Mouse (Mus musculus) heart, embryonic 12.5 days (tissue): ENCODE data around the gene Rab30. TPM values are rescaled to one million over a fixed set of nuclear protein-coding genes. Genes with fewer than 3 reads are reported as not detected.
"Not testable (repeated sequence)": the region's sequence is repeated elsewhere in the genome, so short reads cannot be mapped to it uniquely, and the experiment has no call there.

Source experiments
- ATAC-seq: fragments of 200-750 bp; cut with Nextera tagmentation; 2 replicates; pipeline ENCODE4 v1.8.0; 2017; ENCODE audit warnings: moderate TSS enrichment, moderate library complexity; ENCODE audit not compliant: insufficient number of reproducible peaks, low FRiP score
- H3K27ac ChIP-seq: fragments of 300-500 bp; sonication (generic); 2 replicates; pipeline ENCODE4 v1.5.1; 2016; ENCODE audit warnings: mild to moderate bottlenecking, moderate library complexity; ENCODE audit not compliant: poor library complexity, severe bottlenecking
- H3K27me3 ChIP-seq: fragments of 300-500 bp; sonication (generic); replicated peaks from 2 replicates; pipeline ENCODE4 v1.6.1; 2016; ENCODE audit warnings: mild to moderate bottlenecking, moderate library complexity
- H3K36me3 ChIP-seq: fragments of 300-500 bp; sonication (generic); 2 replicates; pipeline ENCODE4 v1.6.1; 2016; ENCODE audit warnings: mild to moderate bottlenecking, moderate library complexity
- H3K4me1 ChIP-seq: fragments of 300-500 bp; sonication (generic); replicated peaks from 2 replicates; pipeline ENCODE4 v1.6.1; 2016; ENCODE audit warnings: mild to moderate bottlenecking
- H3K4me2 ChIP-seq: fragments of 300-500 bp; sonication (generic); 2 replicates; pipeline ENCODE4 v1.6.1; 2016; ENCODE audit warnings: mild to moderate bottlenecking, moderate library complexity
- H3K4me3 ChIP-seq: fragments of 300-500 bp; sonication (generic); 2 replicates; pipeline ENCODE4 v1.5.1; 2016; ENCODE audit warnings: mild to moderate bottlenecking
- H3K9ac ChIP-seq: fragments of 300-500 bp; sonication (generic); 2 replicates; pipeline ENCODE4 v1.6.1; 2016; ENCODE audit warnings: mild to moderate bottlenecking, moderate library complexity
- H3K9me3 ChIP-seq: fragments of 300-500 bp; sonication (generic); replicated peaks from 2 replicates; pipeline ENCODE4 v1.6.1; 2016; ENCODE audit warnings: mild to moderate bottlenecking, moderate library complexity
- WGBS: fragments of 180-500 bp; shearing (Covaris S2); methylation state at CpG from one replicate; pipeline ENCODE4 v1.1.7; 2016; 5-methylcytosine and 5-hydroxymethylcytosine counted together
- polyA plus RNA-seq: library from polyadenylated mRNA; unstranded; fragments of >200 nt; fragmentation: Nextera tagmentation; extraction: Ambion mirVana; gene quantifications from 2 replicates; pipeline ENCODE4 v1.2.1, GENCODE M21; 2016

Gene Rab30
- polyA plus RNA-seq, 1 experiment from 2014 or later: 9.4 TPM

GRCm38 (mm10) chr7:92724261-92724660 is 17.1 kb upstream of the Rab30 start:
- Histone ChIP-seq H3K4me2 (no peak overlapping the region), H3K4me1 (no peaks in the 10 kb centered on the region), H3K27me3 (no peaks in the 10 kb centered on the region), H3K9ac (no peak overlapping the region), H3K4me3 (no peak overlapping the region), H3K36me3 (no peaks in the 10 kb centered on the region), H3K9me3 (no peaks in the 10 kb centered on the region), H3K27ac (no peak overlapping the region)
- WGBS: 59% methylated on average over 4 of the region's 4 CpGs
- ATAC-seq: no peak

DNA sequence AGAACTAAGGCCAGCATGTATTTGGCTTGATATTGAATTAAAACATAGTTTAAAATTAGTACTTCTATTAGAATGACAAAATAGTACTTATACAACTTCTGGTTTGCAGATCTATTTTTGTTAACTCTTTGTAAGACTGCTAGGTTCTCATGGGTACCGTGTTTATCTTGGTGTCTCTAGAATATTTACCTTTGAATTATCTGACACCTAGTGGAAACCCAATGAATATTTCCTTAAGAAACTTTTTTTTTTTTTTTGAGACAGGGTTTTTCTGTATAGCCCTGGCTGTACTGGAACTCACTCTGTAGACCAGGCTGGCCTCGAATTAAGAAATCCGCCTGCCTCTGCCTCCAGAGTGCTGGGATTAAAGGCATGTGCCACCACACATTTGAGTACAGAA is 11.8 kb upstream of the Rab30 start:
- not testable (repeated sequence) for H3K4me3 ChIP-seq, H3K4me2 ChIP-seq, H3K4me1 ChIP-seq, H3K27me3 ChIP-seq, ATAC-seq, H3K9ac ChIP-seq, H3K9me3 ChIP-seq, H3K36me3 ChIP-seq, H3K27ac ChIP-seq
- 77% methylated on average over 3 of the region's 3 CpGs for WGBS

- Histone ChIP-seq H3K27ac (no peak overlapping the region), H3K4me3 (no peak overlapping the region), H3K4me2 (no peak overlapping the region), H3K27me3 (no peaks in the 10 kb centered on the region), H3K36me3 (peaks cover 5% of the 10 kb centered on the region; the same call in 1 of the 2 replicates), H3K4me1 (no peaks in the 10 kb centered on the region), H3K9me3 (no peaks in the 10 kb centered on the region), H3K9ac (no peak overlapping the region)
- ATAC-seq: no peak
- 77% methylated on average over 4 of the region's 4 CpGs for whole genome bisulfite sequencing
Observed at GRCm38 (mm10) chr7:92730465-92730864, 10.9 kb upstream of the Rab30 start.

GRCm38 (mm10) chr7:92730959-92731358 is 10.4 kb upstream of the Rab30 start:
- no peak for ATAC-seq
- H3K4me3 ChIP-seq: no peak overlapping the region
- no peaks in the 10 kb centered on the region for H3K27me3 ChIP-seq
- no peak overlapping the region for H3K27ac ChIP-seq
- H3K9ac ChIP-seq: no peak overlapping the region
- H3K4me1 ChIP-seq: no peaks in the 10 kb centered on the region
- H3K4me2 ChIP-seq: no peak overlapping the region
- H3K9me3 ChIP-seq: no peaks in the 10 kb centered on the region
- 67% methylated on average over 3 of the region's 3 CpGs for WGBS
- peaks cover 5% of the 10 kb centered on the region; the same call in 1 of the 2 replicates for H3K36me3 ChIP-seq

DNA sequence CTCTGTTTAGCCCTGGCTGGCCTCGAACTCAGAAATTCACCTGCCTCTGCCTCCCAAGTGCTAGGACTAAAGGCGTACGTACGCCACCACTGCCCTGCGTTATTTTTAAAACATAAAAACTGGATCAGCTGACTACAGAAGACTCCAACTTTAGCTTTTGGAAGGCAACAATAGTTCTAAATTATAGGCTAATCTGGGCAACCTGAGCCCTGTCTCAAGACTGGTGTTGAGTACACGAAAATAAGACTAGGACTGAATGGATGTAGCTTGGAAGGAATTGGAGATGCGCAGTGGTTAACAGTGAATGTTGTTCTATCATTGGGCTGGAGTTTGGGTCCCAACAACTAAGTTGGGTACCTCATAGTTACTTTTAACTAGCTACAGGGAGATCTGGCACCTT is 9.3 kb upstream of the Rab30 start:
- Histone ChIP-seq H3K36me3 (peaks cover 10% of the 10 kb centered on the region), H3K27ac (no peak overlapping the region), H3K9ac (no peak overlapping the region), H3K4me2 (no peak overlapping the region), H3K4me3 (no peak overlapping the region), H3K4me1 (no peaks in the 10 kb centered on the region), H3K27me3 (no peaks in the 10 kb centered on the region), H3K9me3 (no peaks in the 10 kb centered on the region)
- 85% methylated on average over 7 of the region's 7 CpGs for WGBS
- ATAC-seq: no peak

GRCm38 (mm10) chr7:92737560-92737959 is 3.8 kb upstream of the Rab30 start:
- Histone ChIP-seq H3K36me3 (peaks cover 25% of the 10 kb centered on the region), H3K4me1 (peaks cover 7% of the 10 kb centered on the region), H3K9ac (no peak overlapping the region), H3K4me3 (no peak overlapping the region), H3K4me2 (no peak overlapping the region), H3K9me3 (no peaks in the 10 kb centered on the region), H3K27ac (no peak overlapping the region), H3K27me3 (no peaks in the 10 kb centered on the region)
- ATAC-seq: no peak
- WGBS: 86% methylated on average over 1 of the region's 1 CpGs

- peak overlapping the region; percentile 91 for H3K9ac ChIP-seq
- H3K27ac ChIP-seq: no peak overlapping the region
- peaks cover 21% of the 10 kb centered on the region for H3K36me3 ChIP-seq
- WGBS: 46% methylated on average over 6 of the region's 6 CpGs
- H3K4me3 ChIP-seq: peak overlapping the region; percentile 80
- peaks cover 22% of the 10 kb centered on the region for H3K4me1 ChIP-seq
- H3K4me2 ChIP-seq: peak overlapping the region; percentile 97
- H3K27me3 ChIP-seq: no peaks in the 10 kb centered on the region
- ATAC-seq: no peak
- no peaks in the 10 kb centered on the region for H3K9me3 ChIP-seq
Observed at GRCm38 (mm10) chr7:92739956-92740355, 1.4 kb upstream of the Rab30 start.

GRCm38 (mm10) chr7:92740411-92741115 is 840 bp upstream of the Rab30 start:
- peak overlapping the region; percentile 91 for H3K9ac ChIP-seq
- peaks cover 21% of the 10 kb centered on the region for H3K36me3 ChIP-seq
- WGBS: 3% methylated on average over 23 of the region's 23 CpGs
- peaks cover 22% of the 10 kb centered on the region for H3K4me1 ChIP-seq
- no peaks in the 10 kb centered on the region for H3K9me3 ChIP-seq
- ATAC-seq: no peak
- H3K4me3 ChIP-seq: peak overlapping the region; percentile 80
- no peaks in the 10 kb centered on the region for H3K27me3 ChIP-seq
- H3K27ac ChIP-seq: peak overlapping the region; percentile 90
- peak overlapping the region; percentile 97 for H3K4me2 ChIP-seq

DNA sequence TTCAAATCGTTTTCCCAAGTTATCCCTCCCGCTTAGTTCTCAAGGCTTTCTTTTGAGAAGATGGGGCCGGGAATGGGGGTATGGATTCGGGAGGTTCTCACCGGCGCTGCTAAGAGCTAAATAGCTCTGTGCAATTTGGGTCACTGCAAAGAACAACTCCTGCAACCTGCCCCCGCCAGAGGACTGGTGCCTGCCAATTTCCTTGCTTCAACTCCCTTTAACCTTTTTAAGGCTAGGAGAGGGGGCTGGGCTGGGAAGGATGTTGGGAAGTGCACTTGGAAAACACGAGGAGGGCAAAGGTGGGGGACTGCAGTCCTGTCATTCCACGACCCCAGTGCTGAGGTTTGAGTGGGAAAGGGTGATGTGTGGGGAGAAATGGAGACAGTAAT is 452 bp downstream of the Rab30 start:
- Histone ChIP-seq H3K9ac (peak overlapping the region; percentile 78), H3K27ac (peak overlapping the region; percentile 53; the same call in 1 of the 2 replicates), H3K4me3 (peak overlapping the region; percentile 80), H3K36me3 (peaks cover 17% of the 10 kb centered on the region), H3K4me1 (peaks cover 22% of the 10 kb centered on the region), H3K27me3 (no peaks in the 10 kb centered on the region), H3K4me2 (peak overlapping the region; percentile 97), H3K9me3 (no peaks in the 10 kb centered on the region)
- peak; percentile 10; the same call in 1 of the 2 replicates for ATAC-seq
- under 1% methylated on average over 9 of the region's 9 CpGs for WGBS

GRCm38 (mm10) chr7:92742341-92742741 is 938 bp downstream of the Rab30 start:
- H3K4me3 ChIP-seq: peak overlapping the region; percentile 80
- no peak for ATAC-seq
- no peaks in the 10 kb centered on the region for H3K9me3 ChIP-seq
- H3K27ac ChIP-seq: no peak overlapping the region
- H3K27me3 ChIP-seq: no peaks in the 10 kb centered on the region
- H3K36me3 ChIP-seq: peaks cover 14% of the 10 kb centered on the region
- peak overlapping the region; percentile 78 for H3K9ac ChIP-seq
- WGBS: under 1% methylated on average over 16 of the region's 16 CpGs
- peak overlapping the region; percentile 97 for H3K4me2 ChIP-seq
- H3K4me1 ChIP-seq: peaks cover 22% of the 10 kb centered on the region

- no peaks in the 10 kb centered on the region for H3K9me3 ChIP-seq
- peak overlapping the region; percentile 97 for H3K4me2 ChIP-seq
- H3K4me1 ChIP-seq: peaks cover 22% of the 10 kb centered on the region
- H3K36me3 ChIP-seq: peaks cover 10% of the 10 kb centered on the region
- peak overlapping the region; percentile 80 for H3K4me3 ChIP-seq
- peak overlapping the region; percentile 78; the same call in 1 of the 2 replicates for H3K9ac ChIP-seq
- ATAC-seq: no peak
- 2% methylated on average over 6 of the region's 6 CpGs for WGBS
- no peaks in the 10 kb centered on the region for H3K27me3 ChIP-seq
- no peak overlapping the region for H3K27ac ChIP-seq
Observed at GRCm38 (mm10) chr7:92742774-92743173, 1.4 kb downstream of the Rab30 start.

GRCm38 (mm10) chr7:92743325-92743724 is 1.9 kb downstream of the Rab30 start:
- Histone ChIP-seq H3K27ac (no peak overlapping the region), H3K4me1 (peaks cover 22% of the 10 kb centered on the region), H3K36me3 (peaks cover 6% of the 10 kb centered on the region; the same call in 1 of the 2 replicates), H3K27me3 (no peaks in the 10 kb centered on the region), H3K9ac (no peak overlapping the region), H3K4me2 (peak overlapping the region; percentile 97), H3K9me3 (no peaks in the 10 kb centered on the region), H3K4me3 (peak overlapping the region; percentile 80)
- 17% methylated on average over 6 of the region's 6 CpGs for WGBS
- ATAC-seq: no peak
